Mouse (Mus musculus): ENCODE results near the gene Agap1. TPM values are rescaled to one million over a fixed set of nuclear protein-coding genes. Genes with fewer than 3 reads are reported as not detected.
A peak's percentile ranks its signal among the peaks of the same experiment; 100 is the strongest.

The Agap1 gene
- polyA plus RNA-seq, 1 experiment from 2014 or later: 8.7 TPM

- no peak overlapping the region for H3K9ac ChIP-seq (replicated peaks; ENCODE audit: low read depth)
- 87% methylated on average over 9 of the region's 9 CpGs for WGBS
- peaks cover 15% of the 10 kb centered on the region; the same call in 1 of the 2 replicates for H3K36me3 ChIP-seq (ENCODE audit: insufficient read depth, low read length)
- ATAC-seq (no peak), DNase-seq (ENCODE audit: low spot score) (no peak)
- H3K27ac ChIP-seq (ENCODE audit: low read length): no peak overlapping the region
- no peak for TF ChIP-seq EP300 (IDR thresholded peaks at IDR 0.05)
- no peak for TF ChIP-seq CTCF (IDR thresholded peaks at IDR 0.05)
- no peaks in the 10 kb centered on the region for H3K27me3 ChIP-seq (replicated peaks; ENCODE audit: insufficient read depth, low read length)
- H3K4me3 ChIP-seq (ENCODE audit: low read depth, low read length): no peak overlapping the region
- H3K9me3 ChIP-seq (ENCODE audit: low read length): no peaks in the 10 kb centered on the region
- no peak overlapping the region for H3K4me2 ChIP-seq (replicated peaks; ENCODE audit: low read depth, low read length)
- no peaks in the 10 kb centered on the region for H3K4me1 ChIP-seq (ENCODE audit: insufficient read depth, low read depth, low read length)
Observed at GRCm38 (mm10) chr1:89674681-89675080, 220.1 kb downstream of the Agap1 start.

GRCm38 (mm10) chr1:89676411-89676810, 221.8 kb downstream of the Agap1 start:
- no peaks in the 10 kb centered on the region for H3K27me3 ChIP-seq (replicated peaks; ENCODE audit: insufficient read depth, low read length)
- peaks cover 9% of the 10 kb centered on the region; the same call in 1 of the 2 replicates for H3K36me3 ChIP-seq (ENCODE audit: insufficient read depth, low read length)
- H3K9ac ChIP-seq (replicated peaks; ENCODE audit: low read depth): no peak overlapping the region
- DNase-seq (ENCODE audit: low spot score): peak; percentile 44
- no peak overlapping the region for H3K27ac ChIP-seq (ENCODE audit: low read length)
- peak; percentile 76 for TF ChIP-seq CTCF (IDR thresholded peaks at IDR 0.05)
- no peak for TF ChIP-seq EP300 (IDR thresholded peaks at IDR 0.05)
- peak; percentile 56 for ATAC-seq
- no peaks in the 10 kb centered on the region for H3K9me3 ChIP-seq (ENCODE audit: low read length)
- 56% methylated on average over 4 of the region's 4 CpGs for WGBS
- H3K4me1 ChIP-seq (ENCODE audit: insufficient read depth, low read depth, low read length): no peaks in the 10 kb centered on the region
- H3K4me3 ChIP-seq (ENCODE audit: low read depth, low read length): no peak overlapping the region
- no peak overlapping the region for H3K4me2 ChIP-seq (replicated peaks; ENCODE audit: low read depth, low read length)

- WGBS: 94% methylated on average over 7 of the region's 7 CpGs
- ATAC-seq (no peak), DNase-seq (ENCODE audit: low spot score) (no peak)
- H3K9ac ChIP-seq (replicated peaks; ENCODE audit: low read depth): no peak overlapping the region
- no peaks in the 10 kb centered on the region for H3K27me3 ChIP-seq (replicated peaks; ENCODE audit: insufficient read depth, low read length)
- no peak overlapping the region for H3K4me3 ChIP-seq (ENCODE audit: low read depth, low read length)
- H3K9me3 ChIP-seq (ENCODE audit: low read length): no peaks in the 10 kb centered on the region
- H3K4me1 ChIP-seq (ENCODE audit: insufficient read depth, low read depth, low read length): no peaks in the 10 kb centered on the region
- TF ChIP-seq CTCF (IDR thresholded peaks at IDR 0.05) (no peak), EP300 (IDR thresholded peaks at IDR 0.05) (no peak)
- no peak overlapping the region for H3K4me2 ChIP-seq (replicated peaks; ENCODE audit: low read depth, low read length)
- H3K36me3 ChIP-seq (ENCODE audit: insufficient read depth, low read length): 0 out of 2 replicates have a peak, but pooled peaks cover 4% of the 10 kb centered on the region
- H3K27ac ChIP-seq (ENCODE audit: low read length): no peak overlapping the region
Observed at GRCm38 (mm10) chr1:89680673-89681072, 226.1 kb downstream of the Agap1 start.

- no peaks in the 10 kb centered on the region for H3K9me3 ChIP-seq (ENCODE audit: low read length)
- TF ChIP-seq CTCF (IDR thresholded peaks at IDR 0.05): no peak
- no peak for TF ChIP-seq EP300 (IDR thresholded peaks at IDR 0.05)
- no peak overlapping the region for H3K4me3 ChIP-seq (ENCODE audit: low read depth, low read length)
- 80% methylated on average over 10 of the region's 10 CpGs for WGBS
- peaks cover 3% of the 10 kb centered on the region; the same call in 1 of the 2 replicates for H3K36me3 ChIP-seq (ENCODE audit: insufficient read depth, low read length)
- peak; percentile 43; the same call in 1 of the 2 replicates for ATAC-seq
- DNase-seq (ENCODE audit: low spot score): peak; percentile 40
- no peaks in the 10 kb centered on the region for H3K4me1 ChIP-seq (ENCODE audit: insufficient read depth, low read depth, low read length)
- no peaks in the 10 kb centered on the region for H3K27me3 ChIP-seq (replicated peaks; ENCODE audit: insufficient read depth, low read length)
- no peak overlapping the region for H3K9ac ChIP-seq (replicated peaks; ENCODE audit: low read depth)
- H3K4me2 ChIP-seq (replicated peaks; ENCODE audit: low read depth, low read length): no peak overlapping the region
- H3K27ac ChIP-seq (ENCODE audit: low read length): no peak overlapping the region
Observed at GRCm38 (mm10) chr1:89688914-89689313, 234.3 kb downstream of the Agap1 start.

GRCm38 (mm10) chr1:89689544-89690212, 235.1 kb downstream of the Agap1 start:
- H3K9ac ChIP-seq (replicated peaks; ENCODE audit: low read depth): no peak overlapping the region
- no peaks in the 10 kb centered on the region for H3K9me3 ChIP-seq (ENCODE audit: low read length)
- peaks cover 3% of the 10 kb centered on the region; the same call in 1 of the 2 replicates for H3K36me3 ChIP-seq (ENCODE audit: insufficient read depth, low read length)
- no peak overlapping the region for H3K4me2 ChIP-seq (replicated peaks; ENCODE audit: low read depth, low read length)
- H3K27me3 ChIP-seq (replicated peaks; ENCODE audit: insufficient read depth, low read length): no peaks in the 10 kb centered on the region
- 73% methylated on average over 22 of the region's 22 CpGs for WGBS
- DNase-seq (ENCODE audit: low spot score) (no peak), ATAC-seq (no peak)
- no peak overlapping the region for H3K27ac ChIP-seq (ENCODE audit: low read length)
- no peak overlapping the region for H3K4me3 ChIP-seq (ENCODE audit: low read depth, low read length)
- no peaks in the 10 kb centered on the region for H3K4me1 ChIP-seq (ENCODE audit: insufficient read depth, low read depth, low read length)
- TF ChIP-seq CTCF (IDR thresholded peaks at IDR 0.05) (no peak), EP300 (IDR thresholded peaks at IDR 0.05) (no peak)

- Histone ChIP-seq H3K4me1 (ENCODE audit: insufficient read depth, low read depth, low read length) (no peaks in the 10 kb centered on the region), H3K4me3 (ENCODE audit: low read depth, low read length) (no peak overlapping the region), H3K4me2 (replicated peaks; ENCODE audit: low read depth, low read length) (no peak overlapping the region), H3K9me3 (ENCODE audit: low read length) (no peaks in the 10 kb centered on the region), H3K27me3 (replicated peaks; ENCODE audit: insufficient read depth, low read length) (no peaks in the 10 kb centered on the region), H3K9ac (replicated peaks; ENCODE audit: low read depth) (no peak overlapping the region), H3K36me3 (ENCODE audit: insufficient read depth, low read length) (peaks cover 3% of the 10 kb centered on the region; the same call in 1 of the 2 replicates), H3K27ac (ENCODE audit: low read length) (no peak overlapping the region)
- no peak for DNase-seq (ENCODE audit: low spot score)
- WGBS: 42% methylated on average over 1 of the region's 1 CpGs
- TF ChIP-seq CTCF (IDR thresholded peaks at IDR 0.05) (no peak), EP300 (IDR thresholded peaks at IDR 0.05) (no peak)
- no peak for ATAC-seq
Observed at GRCm38 (mm10) chr1:89691096-89691495, 236.5 kb downstream of the Agap1 start.
